Mouse (Mus musculus): ENCODE data around the gene Aldh5a1. TPM values are rescaled to one million over a fixed set of nuclear protein-coding genes. Genes with fewer than 3 reads are reported as not detected.
"Not testable (repeated sequence)": the region's sequence is repeated elsewhere in the genome, so short reads cannot be mapped to it uniquely, and the experiment has no call there.

The Aldh5a1 gene
- 10 to 100 TPM; 12.7 to 18.4 TPM for total RNA-seq (2021)
- long read RNA-seq, experiment 1, full-length matches to known transcripts: 34 of 36 reads
- long read RNA-seq, experiment 1, partial matches to known transcripts: 0 of 36 reads
- long read RNA-seq, experiment 1, other reads (novel, unspliced or antisense): 2 of 36 reads
- long read RNA-seq, experiment 2, full-length matches to known transcripts: 5 of 5 reads
- long read RNA-seq, experiment 2, partial matches to known transcripts: 0 of 5 reads
- long read RNA-seq, experiment 2, other reads (novel, unspliced or antisense): 0 of 5 reads

- DNase-seq: peak; percentile 84 to 86
These were observed at the start of gene Aldh5a1 for GRCm38 (mm10) chr13:24937108-24937838. Aldh5a1 (minus strand) TSS chr13:24937661.

GRCm38 (mm10) chr13:24985435-24985834 lies 48.0 kb upstream of the Aldh5a1 start:
- no peak for DNase-seq

GRCm38 (mm10) chr13:24981031-24981430 lies 43.6 kb upstream of the Aldh5a1 start:
- no peak for DNase-seq

- DNase-seq: peak; percentile 51 to 76
These were observed 40.4 kb upstream of the Aldh5a1 start for GRCm38 (mm10) chr13:24977820-24978342.

- DNase-seq: no peak
These were observed 38.9 kb upstream of the Aldh5a1 start for GRCm38 (mm10) chr13:24976384-24976783.

- not testable (repeated sequence) for DNase-seq
These were observed 34.3 kb upstream of the Aldh5a1 start for GRCm38 (mm10) chr13:24971776-24972175.

- no peak for DNase-seq
These were observed 28.4 kb upstream of the Aldh5a1 start for GRCm38 (mm10) chr13:24965846-24966201.

- DNase-seq: no peak
These were observed 27.8 kb upstream of the Aldh5a1 start for GRCm38 (mm10) chr13:24965130-24965845.

GRCm38 (mm10) chr13:24962119-24962518 lies 24.7 kb upstream of the Aldh5a1 start:
- DNase-seq: no peak

GRCm38 (mm10) chr13:24960084-24960483 lies 22.6 kb upstream of the Aldh5a1 start:
- no peak for DNase-seq

- no peak for DNase-seq
These were observed 21.2 kb upstream of the Aldh5a1 start for GRCm38 (mm10) chr13:24958671-24959070.

- DNase-seq: no peak
These were observed 18.0 kb upstream of the Aldh5a1 start for GRCm38 (mm10) chr13:24955500-24955899.

- DNase-seq: no peak
These were observed 17.6 kb upstream of the Aldh5a1 start for GRCm38 (mm10) chr13:24955091-24955490.

- no peak for DNase-seq
These were observed 15.2 kb upstream of the Aldh5a1 start for GRCm38 (mm10) chr13:24952659-24953058.

- DNase-seq: no peak
These were observed 11.4 kb upstream of the Aldh5a1 start for GRCm38 (mm10) chr13:24948870-24949269.

GRCm38 (mm10) chr13:24947158-24947557 lies 9.7 kb upstream of the Aldh5a1 start:
- no peak for DNase-seq

- no peak for DNase-seq
These were observed 8.1 kb upstream of the Aldh5a1 start for GRCm38 (mm10) chr13:24945567-24945966.

- no peak for DNase-seq
These were observed 5.8 kb upstream of the Aldh5a1 start for GRCm38 (mm10) chr13:24943303-24943702.

- DNase-seq: peak; percentile 12 to 29
These were observed 5.2 kb upstream of the Aldh5a1 start, which contains the start of gene Gpld1 for GRCm38 (mm10) chr13:24942512-24943282. Gpld1 (plus strand) TSS chr13:24943152.

GRCm38 (mm10) chr13:24939472-24939871 lies 2.0 kb upstream of the Aldh5a1 start:
- no peak for DNase-seq

GRCm38 (mm10) chr13:24938683-24939082 lies 1.2 kb upstream of the Aldh5a1 start:
- DNase-seq: peak; percentile 81 to 89

GRCm38 (mm10) chr13:24937839-24938166 lies 342 bp upstream of the Aldh5a1 start:
- DNase-seq: peak in 1 of 2 experiments; percentile 9
